Mouse (Mus musculus): ENCODE measurements around the gene Gfap. TPM values are rescaled to one million over a fixed set of nuclear protein-coding genes. Genes with fewer than 3 reads are reported as not detected.

The Gfap gene
- total RNA-seq, 1 experiment from 2014 or later: not detected

GRCm38 (mm10) chr11:102853760-102854159, 47.0 kb downstream of the Gfap start:
- no peak for ATAC-seq (replicated peaks; ENCODE audit: insufficient number of reproducible peaks, low FRiP score, low TSS enrichment, poor library complexity, severe bottlenecking)

- ATAC-seq (replicated peaks; ENCODE audit: insufficient number of reproducible peaks, low FRiP score, low TSS enrichment, poor library complexity, severe bottlenecking): no peak; the same call in 1 of the 2 replicates
Observed at GRCm38 (mm10) chr11:102851883-102852282, 48.8 kb downstream of the Gfap start.

GRCm38 (mm10) chr11:102845926-102846325, 54.8 kb downstream of the Gfap start:
- ATAC-seq (replicated peaks; ENCODE audit: insufficient number of reproducible peaks, low FRiP score, low TSS enrichment, poor library complexity, severe bottlenecking): no peak

GRCm38 (mm10) chr11:102838616-102839150, 62.0 kb downstream of the Gfap start:
- no peak for ATAC-seq (replicated peaks; ENCODE audit: insufficient number of reproducible peaks, low FRiP score, low TSS enrichment, poor library complexity, severe bottlenecking)

- no peak for ATAC-seq (replicated peaks; ENCODE audit: insufficient number of reproducible peaks, low FRiP score, low TSS enrichment, poor library complexity, severe bottlenecking)
Observed at GRCm38 (mm10) chr11:102838126-102838525, 62.6 kb downstream of the Gfap start.

GRCm38 (mm10) chr11:102837385-102837784, 63.3 kb downstream of the Gfap start:
- ATAC-seq (replicated peaks; ENCODE audit: insufficient number of reproducible peaks, low FRiP score, low TSS enrichment, poor library complexity, severe bottlenecking): no peak

Other genes starting within 250 kb of the Gfap start
- 0.21 TPM in 1 of 3 replicates, not detected in the others for gene Meioc, start 237.2 kb downstream of the Gfap start, total RNA-seq (2017)
- gene Ccdc43, start 203.1 kb downstream of the Gfap start, total RNA-seq (2017): 26.8 to 44.5 TPM (median 32.6 TPM) in 3 replicates
- 2.1 TPM in 1 of 3 replicates, not detected in the others for gene Adam11, start 139.5 kb downstream of the Gfap start, total RNA-seq (2017)
- gene Gjc1, start 81.2 kb downstream of the Gfap start, total RNA-seq (2017): not detected in 3 replicates
- not detected in 3 replicates for gene Higd1b, start 65.1 kb downstream of the Gfap start, total RNA-seq (2017)
- 67.8 to 73.5 TPM (median 72.3 TPM) in 3 replicates for gene Eftud2, start 19.9 kb downstream of the Gfap start, total RNA-seq (2017)
- gene Ccdc103, start 19.7 kb downstream of the Gfap start, total RNA-seq (2017): not detected in 3 replicates
- gene Fam187a, start 15.7 kb downstream of the Gfap start, total RNA-seq (2017): not detected in 3 replicates
- 0.19 TPM in 1 of 3 replicates, not detected in the others for gene Kif18b, start 24.2 kb upstream of the Gfap start, total RNA-seq (2017)
- gene C1ql1, start 45.8 kb upstream of the Gfap start, total RNA-seq (2017): not detected in 3 replicates
- 54.9 to 60.7 TPM (median 55.9 TPM) in 3 replicates for gene Nmt1, start 127.3 kb upstream of the Gfap start, total RNA-seq (2017)
- gene Dcakd, start 127.4 kb upstream of the Gfap start, total RNA-seq (2017): 15.5 to 32.4 TPM (median 15.8 TPM) in 3 replicates
- 0.97 TPM in 1 of 3 replicates, not detected in the others for gene Plcd3, start 200.7 kb upstream of the Gfap start, total RNA-seq (2017)
- gene Acbd4, start 200.8 kb upstream of the Gfap start, total RNA-seq (2017): 21.8 to 32.6 TPM (median 28.3 TPM) in 3 replicates
- gene Hexim1, start 215.3 kb upstream of the Gfap start, total RNA-seq (2017): 90.9 to 99.4 TPM (median 96.2 TPM) in 3 replicates
- 0.87 to 2.5 TPM in 2 of 3 replicates, not detected in the other for gene Hexim2, start 231.5 kb upstream of the Gfap start, total RNA-seq (2017)

Data from monocyte, adult 5-6 weeks (primary cell).